Mouse (Mus musculus) left cerebral cortex, postnatal 14 days (tissue): Measurements from ENCODE around the gene Kif1b. TPM values are rescaled to one million over a fixed set of nuclear protein-coding genes. Genes with fewer than 3 reads are reported as not detected.
"Not testable (repeated sequence)": the region's sequence is repeated elsewhere in the genome, so short reads cannot be mapped to it uniquely, and the experiment has no call there.

ENCODE experiments used
- DNase-seq, 2 experiments: peaks; one replicate each; pipeline ENCODE4 v3.0.0; 2021 to 2022; ENCODE audit warnings: low spot score in 2 of 2, mixed read lengths in 1 of 2
- intact Hi-C: fragments of 180-260 bp; cut with DNase I; formaldehyde crosslinking; loops from one replicate; pipeline ENCODE4 v1.15.1; 2025
- total RNA-seq, 2 experiments: library from RNA; stranded (reverse); gene quantifications; 2 replicates each; pipeline ENCODE4 v1.2.3; 2021

Kif1b gene
- total RNA-seq, 2 experiments from 2014 or later = 412 to 453 TPM

DNA sequence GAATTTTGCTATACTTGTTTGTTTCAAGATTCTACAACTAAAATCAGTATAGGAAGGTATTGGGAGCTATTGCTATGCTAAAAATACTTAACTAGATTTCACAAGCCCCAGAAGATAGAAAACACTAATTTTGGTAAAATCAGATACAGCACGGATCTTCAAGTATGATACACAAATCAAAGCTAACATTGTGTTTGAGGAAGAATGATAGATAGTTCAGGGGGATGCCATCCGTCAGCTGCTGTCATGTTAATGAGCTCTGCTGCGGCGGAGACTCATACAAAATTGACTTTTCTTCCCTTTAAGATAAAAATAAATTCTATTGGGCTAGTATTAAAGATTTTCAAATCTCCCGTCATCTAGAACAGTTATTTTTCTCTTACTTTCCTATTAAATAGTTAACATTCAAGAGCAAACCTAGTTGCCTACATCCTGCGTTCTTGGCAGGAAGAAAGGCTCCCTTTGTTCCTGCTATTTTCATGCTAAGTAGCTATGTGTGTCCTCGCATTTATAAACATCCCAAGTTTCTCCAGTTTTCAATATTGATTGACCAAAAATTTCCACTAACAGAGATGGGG, 60.8 kb downstream of the Kif1b start:
- intact Hi-C loops = no loop called here
- no peak for DNase-seq

DNA sequence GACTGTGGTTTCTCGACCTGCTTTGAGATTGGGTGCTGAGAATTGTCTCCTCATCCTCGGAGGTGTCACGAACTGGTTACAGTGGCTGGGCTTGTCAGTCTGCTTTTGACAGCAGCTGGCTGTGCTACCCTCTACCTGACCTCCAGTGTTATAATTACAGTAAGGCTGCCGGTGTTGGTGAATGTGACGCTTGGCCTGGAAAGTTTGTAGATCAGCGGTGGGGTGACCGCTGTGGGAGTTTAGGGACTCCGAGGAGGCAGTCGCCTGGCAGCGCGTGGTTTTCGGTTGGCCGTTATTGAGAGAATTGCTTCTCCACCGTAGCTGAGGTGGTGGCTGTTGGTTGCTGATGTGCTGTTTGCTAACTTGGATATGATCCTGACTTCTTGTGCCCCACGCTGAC, 70.5 kb downstream of the Kif1b start:
- intact Hi-C loops = no loop called here
- no peak for DNase-seq

- intact Hi-C loops = no loop called here
- no peak for DNase-seq
Measured at GRCm38 (mm10) chr4:149233938-149234337, 73.6 kb downstream of the Kif1b start.

DNA sequence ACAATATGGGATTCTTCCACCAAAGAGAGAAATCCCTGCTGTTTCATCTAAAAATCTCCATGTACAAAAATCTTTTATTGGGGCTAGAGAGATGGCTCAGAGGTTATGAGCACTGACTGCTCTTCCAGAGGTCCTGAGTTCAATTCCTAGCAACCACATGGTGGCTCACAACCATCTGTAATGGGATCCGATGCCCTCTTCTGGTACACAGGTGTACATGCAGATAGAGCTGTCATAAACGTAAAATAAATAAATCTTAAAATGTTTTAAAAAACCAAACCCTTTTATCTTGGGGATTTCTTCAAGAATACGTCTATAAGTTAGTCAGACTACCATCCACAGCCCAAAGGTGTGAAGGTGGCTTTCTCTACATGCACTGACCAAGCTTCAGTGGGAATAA, 78.8 kb downstream of the Kif1b start:
- DNase-seq, intact Hi-C loops: not testable (repeated sequence)

DNA sequence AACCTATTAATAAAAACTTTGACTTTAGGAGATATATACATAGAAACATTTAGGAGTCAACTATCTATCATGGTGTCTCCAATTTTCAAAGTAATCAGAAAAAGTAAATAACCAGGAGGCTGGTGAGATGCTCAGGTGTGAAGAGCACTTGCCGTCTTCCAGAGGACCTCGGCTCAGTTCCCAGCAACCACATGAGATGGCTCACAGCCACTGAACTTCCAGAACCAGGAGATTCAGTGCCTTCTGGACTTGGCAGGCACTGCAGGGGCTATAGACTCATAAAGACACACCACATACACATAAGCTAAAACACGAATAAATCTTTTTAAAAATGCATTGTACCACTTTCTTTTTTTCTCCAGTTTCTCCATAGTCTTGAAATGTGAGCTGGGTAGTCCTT, 79.2 kb downstream of the Kif1b start:
- intact Hi-C loops = no loop called here
- no peak for DNase-seq

GRCm38 (mm10) chr4:149226311-149226710, 81.2 kb downstream of the Kif1b start:
- intact Hi-C loops = no loop called here
- no peak for DNase-seq

- no peak for DNase-seq
- intact Hi-C loops = no loop called here
Measured at GRCm38 (mm10) chr4:149223453-149223852, 84.0 kb downstream of the Kif1b start.

DNA sequence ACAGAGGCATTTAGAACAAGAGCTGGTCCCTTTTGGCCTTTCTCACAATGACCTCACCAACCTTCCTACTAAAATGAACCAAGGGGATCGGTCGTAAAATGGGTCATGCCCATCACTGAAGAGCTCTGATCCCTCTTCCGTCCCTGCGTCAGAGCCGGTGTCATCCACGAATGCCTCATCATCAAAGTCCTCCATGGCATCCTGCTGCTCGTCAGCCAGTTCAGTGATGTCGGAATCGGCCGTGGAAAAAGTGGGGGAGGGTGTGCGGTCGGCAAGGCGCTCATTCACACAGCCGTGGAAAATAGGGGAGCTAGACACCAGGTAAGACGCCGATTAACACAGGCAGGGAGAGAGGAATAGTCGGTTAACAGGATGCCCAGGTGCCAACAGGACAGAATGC, 87.0 kb downstream of the Kif1b start:
- no peak for DNase-seq

DNA sequence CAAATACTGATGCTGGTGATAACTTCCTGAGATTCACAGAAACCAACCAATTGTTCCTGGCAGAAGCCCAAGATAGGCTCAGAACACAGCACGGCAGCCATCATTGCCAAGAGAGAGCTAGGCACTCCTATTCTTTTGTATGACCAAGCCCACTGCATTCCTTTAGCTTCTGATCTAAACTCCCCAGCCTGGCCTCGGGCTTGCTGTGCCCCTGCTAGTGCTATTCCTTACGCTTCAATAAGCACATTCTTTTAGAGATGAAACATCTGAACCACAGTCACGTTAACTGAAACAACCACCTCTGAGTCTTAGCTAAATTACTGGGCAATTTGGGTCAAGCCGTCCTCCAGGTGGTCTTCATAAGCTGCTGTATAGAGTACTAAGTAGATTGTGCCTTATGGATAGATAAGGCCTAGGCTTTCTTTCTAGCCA, 87.4 kb downstream of the Kif1b start:
- DNase-seq = peak; percentile 39 to 67
- intact Hi-C loops = no loop called here

More for the DNA sequence above, 87.0 kb downstream of the Kif1b start:
- intact Hi-C loops = no loop called here

- DNase-seq = no peak
- intact Hi-C loops = no loop called here
Measured at GRCm38 (mm10) chr4:149219401-149220041, 88.0 kb downstream of the Kif1b start.

GRCm38 (mm10) chr4:149218476-149218875, 89.0 kb downstream of the Kif1b start:
- intact Hi-C loops = no loop called here
- DNase-seq = no peak

DNA sequence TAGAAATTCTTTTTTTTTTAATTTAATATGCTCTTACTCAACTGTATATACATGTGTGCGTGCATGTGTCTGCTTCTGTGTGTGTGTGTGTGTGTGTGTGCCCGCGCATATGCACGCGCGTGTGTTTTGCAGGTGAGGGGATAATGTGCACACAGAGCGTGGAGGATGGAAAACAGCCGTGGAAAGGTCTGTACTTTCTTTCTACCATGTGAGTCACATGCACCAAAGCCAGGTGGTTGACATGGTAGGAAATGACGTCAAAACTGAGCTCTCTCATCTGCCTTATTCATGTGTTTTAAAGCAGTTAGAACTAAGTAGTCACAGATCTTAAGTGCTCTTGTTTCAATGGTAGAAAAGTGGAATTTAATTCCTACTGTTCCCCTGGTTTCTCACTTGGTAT, 91.5 kb downstream of the Kif1b start:
- intact Hi-C loops = no loop called here
- no peak for DNase-seq

- no peak for DNase-seq
- intact Hi-C loops = no loop called here
Measured at GRCm38 (mm10) chr4:149215397-149215796, 92.1 kb downstream of the Kif1b start.

- DNase-seq, intact Hi-C loops: not testable (repeated sequence)
Measured at GRCm38 (mm10) chr4:149214468-149214867, 93.0 kb downstream of the Kif1b start.

DNA sequence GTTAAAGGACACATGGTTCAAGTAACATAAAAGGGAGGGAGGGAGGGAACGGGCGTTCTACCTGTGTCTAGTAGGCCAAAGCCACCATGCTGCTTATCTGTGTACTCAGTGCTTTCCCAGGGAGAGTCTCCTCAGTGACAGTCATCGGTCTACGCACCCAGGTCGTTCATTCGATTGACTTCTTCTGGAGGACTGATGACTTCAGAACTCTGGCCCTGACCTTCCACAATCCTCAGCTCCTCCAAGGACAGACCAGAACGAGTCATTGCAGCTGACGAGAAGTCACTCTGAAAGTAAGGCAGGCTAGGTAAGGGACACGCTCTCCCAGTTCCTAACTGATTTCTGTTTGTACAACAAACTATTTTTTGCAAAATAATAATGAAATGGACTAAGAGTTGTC, 94.0 kb downstream of the Kif1b start:
- intact Hi-C loops = no loop called here
- DNase-seq = no peak

DNA sequence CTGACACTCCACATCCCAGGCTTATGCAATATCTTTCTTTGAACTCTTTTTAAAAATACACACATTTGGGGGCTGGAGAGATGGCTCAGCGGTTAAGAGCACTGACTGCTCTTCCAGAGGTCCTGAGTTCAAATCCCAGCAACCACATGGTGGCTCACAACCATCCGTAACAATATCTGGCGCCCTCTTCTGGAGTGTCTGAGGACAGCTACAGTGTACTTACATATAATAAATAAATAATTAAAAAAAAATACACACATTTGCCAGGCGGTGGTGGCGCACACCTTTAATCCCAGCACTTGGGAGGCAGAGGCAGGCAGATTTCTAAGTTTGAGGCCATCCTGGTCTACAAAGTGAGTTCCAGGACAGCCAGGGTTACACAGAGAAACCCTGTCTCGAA, 96.1 kb downstream of the Kif1b start:
- DNase-seq, intact Hi-C loops: not testable (repeated sequence)

DNA sequence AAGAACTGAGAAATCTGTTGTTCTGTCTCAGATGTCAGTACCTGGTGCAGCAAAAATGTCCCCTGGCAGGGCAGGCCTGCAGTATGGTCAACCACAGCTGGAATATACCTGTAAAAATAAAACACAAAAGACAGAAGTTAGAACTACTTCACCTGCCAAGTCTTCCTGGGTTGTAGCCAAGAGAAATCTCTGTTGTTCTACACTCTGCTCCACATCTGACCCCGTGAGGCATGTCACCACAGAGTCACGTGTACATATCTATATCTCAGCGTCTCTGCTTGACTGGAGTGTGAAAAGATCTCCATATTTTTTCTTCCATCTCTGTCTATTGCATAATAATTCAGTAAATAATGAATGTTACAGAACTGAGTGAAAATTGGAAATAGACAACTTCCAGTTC, 105.0 kb downstream of the Kif1b start:
- DNase-seq = no peak
- intact Hi-C loops = no loop called here

- DNase-seq = no peak
- intact Hi-C loops = no loop called here
Measured at GRCm38 (mm10) chr4:149201110-149201509, 106.4 kb downstream of the Kif1b start.

DNA sequence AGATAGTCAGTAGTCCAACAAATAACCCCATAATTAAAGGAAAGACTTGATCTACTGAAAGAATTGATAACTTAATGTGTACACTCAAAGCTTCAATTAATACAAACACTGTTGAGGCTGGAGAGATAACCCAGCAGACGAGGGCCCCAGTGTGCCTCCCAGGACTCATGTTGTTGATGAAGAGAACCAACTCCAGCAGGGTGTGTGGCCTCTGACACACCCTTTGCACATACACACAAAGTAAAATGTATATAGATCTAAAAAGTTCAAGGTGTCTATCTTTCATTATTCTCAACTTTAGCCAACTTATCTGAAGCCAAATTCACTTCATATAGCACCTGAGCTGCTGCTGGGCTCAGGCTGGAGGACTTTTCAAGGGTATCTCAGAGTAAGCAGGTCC, 110.3 kb downstream of the Kif1b start:
- intact Hi-C loops = no loop called here
- no peak for DNase-seq

DNA sequence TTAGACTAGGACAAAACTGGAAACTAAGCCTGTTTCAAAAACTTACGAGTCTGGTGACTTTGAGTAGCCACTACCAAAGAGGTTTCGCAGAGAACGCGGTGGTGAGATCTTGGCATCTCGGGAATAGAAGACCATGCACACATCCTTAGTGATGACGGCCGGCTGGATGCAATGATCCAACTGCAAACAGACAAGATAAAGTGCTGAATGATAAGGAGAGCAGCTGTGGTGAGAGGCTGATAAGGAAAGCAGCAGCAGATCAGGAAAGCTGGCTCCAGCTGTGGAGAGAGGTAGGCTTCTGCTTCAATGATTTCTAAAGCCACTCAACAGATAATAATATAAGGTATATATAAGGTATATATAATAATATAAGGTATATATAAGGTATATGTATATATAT, 116.4 kb downstream of the Kif1b start:
- intact Hi-C loops = no loop called here
- DNase-seq = no peak

DNA sequence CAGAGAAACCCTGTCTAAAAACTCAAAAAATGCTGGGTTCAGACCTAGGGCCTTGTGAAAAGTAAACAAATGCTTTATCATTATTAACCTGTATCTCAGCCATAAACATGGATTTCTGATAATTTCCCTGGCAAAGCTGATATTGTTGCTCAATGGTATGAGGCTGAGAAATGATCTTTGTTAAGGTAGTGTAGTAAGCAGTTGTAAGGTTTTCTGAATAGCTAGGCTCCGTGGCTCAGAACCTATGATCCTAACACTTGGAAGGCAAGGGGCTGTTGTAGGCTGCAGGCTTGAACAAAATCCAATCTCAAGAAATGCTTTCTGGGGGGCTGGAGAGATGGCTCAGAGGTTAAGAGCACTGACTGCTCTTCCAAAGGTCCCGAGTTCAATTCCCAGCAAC, 118.9 kb downstream of the Kif1b start:
- DNase-seq = no peak
- intact Hi-C loops = no loop called here

DNA sequence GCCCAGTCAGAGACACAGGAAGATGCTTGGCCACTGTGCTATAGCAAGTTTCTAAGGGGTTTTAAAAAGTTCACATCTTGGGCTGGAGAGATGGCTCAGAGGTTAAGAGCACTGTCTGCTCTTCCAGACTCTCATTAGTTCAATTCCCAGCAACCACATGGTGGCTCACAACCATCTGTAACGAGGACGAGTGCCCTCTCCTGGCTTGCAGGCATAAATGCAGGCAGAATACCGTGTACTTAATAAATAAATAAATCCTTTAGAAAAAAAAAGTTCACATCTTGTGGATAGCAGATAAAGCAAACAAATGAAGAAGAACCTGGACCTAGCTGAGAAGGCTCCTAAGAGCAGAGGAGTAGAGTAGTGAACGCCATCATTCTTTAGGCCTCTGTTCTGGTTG, 124.7 kb downstream of the Kif1b start:
- no peak for DNase-seq

More for the DNA sequence above, 124.7 kb downstream of the Kif1b start:
- intact Hi-C loops = no loop called here
